Mouse (Mus musculus): ENCODE results near the gene Foxn3.
"Not testable (repeated sequence)": the region's sequence is repeated elsewhere in the genome, so short reads cannot be mapped to it uniquely, and the experiment has no call there.

The Foxn3 gene

GRCm38 (mm10) chr12:99215521-99216255 is 347.7 kb downstream of the Foxn3 start:
- DNase-seq (ENCODE audit: low spot score), result no peak

GRCm38 (mm10) chr12:99214098-99214497 is 349.3 kb downstream of the Foxn3 start:
- DNase-seq (ENCODE audit: low spot score), result no peak

GRCm38 (mm10) chr12:99213218-99213617 is 350.2 kb downstream of the Foxn3 start:
- DNase-seq (ENCODE audit: low spot score), result no peak

GRCm38 (mm10) chr12:99209801-99210200 is 353.6 kb downstream of the Foxn3 start:
- DNase-seq (ENCODE audit: low spot score), result no peak

GRCm38 (mm10) chr12:99208251-99208650 is 355.1 kb downstream of the Foxn3 start:
- no peak for DNase-seq (ENCODE audit: low spot score)

GRCm38 (mm10) chr12:99207014-99207612 is 356.3 kb downstream of the Foxn3 start:
- DNase-seq (ENCODE audit: low spot score), result no peak

- DNase-seq (ENCODE audit: low spot score), result no peak
These were observed 357.6 kb downstream of the Foxn3 start for GRCm38 (mm10) chr12:99205734-99206133.

GRCm38 (mm10) chr12:99199124-99199483 is 364.3 kb downstream of the Foxn3 start:
- no peak for DNase-seq (ENCODE audit: low spot score)

GRCm38 (mm10) chr12:99198428-99199123 is 364.8 kb downstream of the Foxn3 start:
- no peak for DNase-seq (ENCODE audit: low spot score)

- no peak for DNase-seq (ENCODE audit: low spot score)
These were observed 366.4 kb downstream of the Foxn3 start for GRCm38 (mm10) chr12:99197031-99197430.

- DNase-seq (ENCODE audit: low spot score), result no peak
These were observed 367.7 kb downstream of the Foxn3 start for GRCm38 (mm10) chr12:99195655-99196054.

GRCm38 (mm10) chr12:99194120-99194519 is 369.3 kb downstream of the Foxn3 start:
- not testable (repeated sequence) for DNase-seq (ENCODE audit: low spot score)

- no peak for DNase-seq (ENCODE audit: low spot score)
These were observed 375.7 kb downstream of the Foxn3 start for GRCm38 (mm10) chr12:99187671-99188070.

GRCm38 (mm10) chr12:99186239-99186638 is 377.1 kb downstream of the Foxn3 start:
- no peak for DNase-seq (ENCODE audit: low spot score)

- no peak for DNase-seq (ENCODE audit: low spot score)
These were observed 380.1 kb downstream of the Foxn3 start for GRCm38 (mm10) chr12:99183261-99183792.

- DNase-seq (ENCODE audit: low spot score), result no peak
These were observed 381.0 kb downstream of the Foxn3 start for GRCm38 (mm10) chr12:99182338-99182737.

- DNase-seq (ENCODE audit: low spot score), result no peak
These were observed 383.1 kb downstream of the Foxn3 start for GRCm38 (mm10) chr12:99180234-99180824.

GRCm38 (mm10) chr12:99174979-99175621 is 388.3 kb downstream of the Foxn3 start:
- no peak for DNase-seq (ENCODE audit: low spot score)

GRCm38 (mm10) chr12:99172170-99172569 is 391.2 kb downstream of the Foxn3 start:
- DNase-seq (ENCODE audit: low spot score), result no peak

GRCm38 (mm10) chr12:99169925-99170324 is 393.5 kb downstream of the Foxn3 start:
- DNase-seq (ENCODE audit: low spot score), result no peak

GRCm38 (mm10) chr12:99166091-99166490 is 397.3 kb downstream of the Foxn3 start:
- DNase-seq (ENCODE audit: low spot score), result no peak

GRCm38 (mm10) chr12:99163342-99163682 is 400.1 kb downstream of the Foxn3 start:
- no peak for DNase-seq (ENCODE audit: low spot score)

Measured in c-Kit-positive CD71-positive TER-119-positive erythroid progenitor cells, embryonic 14.5 days (primary cell).